Mouse (Mus musculus): ENCODE results near the gene Bnip3. TPM values are rescaled to one million over a fixed set of nuclear protein-coding genes. Genes with fewer than 3 reads are reported as not detected.
A peak's percentile ranks its signal among the peaks of the same experiment; 100 is the strongest.

Bnip3 gene
- 132 and 138 TPM in 2 replicates for polyA plus RNA-seq (2015; fragmentation: Nextera tagmentation; extraction: Ambion mirVana)

DNA sequence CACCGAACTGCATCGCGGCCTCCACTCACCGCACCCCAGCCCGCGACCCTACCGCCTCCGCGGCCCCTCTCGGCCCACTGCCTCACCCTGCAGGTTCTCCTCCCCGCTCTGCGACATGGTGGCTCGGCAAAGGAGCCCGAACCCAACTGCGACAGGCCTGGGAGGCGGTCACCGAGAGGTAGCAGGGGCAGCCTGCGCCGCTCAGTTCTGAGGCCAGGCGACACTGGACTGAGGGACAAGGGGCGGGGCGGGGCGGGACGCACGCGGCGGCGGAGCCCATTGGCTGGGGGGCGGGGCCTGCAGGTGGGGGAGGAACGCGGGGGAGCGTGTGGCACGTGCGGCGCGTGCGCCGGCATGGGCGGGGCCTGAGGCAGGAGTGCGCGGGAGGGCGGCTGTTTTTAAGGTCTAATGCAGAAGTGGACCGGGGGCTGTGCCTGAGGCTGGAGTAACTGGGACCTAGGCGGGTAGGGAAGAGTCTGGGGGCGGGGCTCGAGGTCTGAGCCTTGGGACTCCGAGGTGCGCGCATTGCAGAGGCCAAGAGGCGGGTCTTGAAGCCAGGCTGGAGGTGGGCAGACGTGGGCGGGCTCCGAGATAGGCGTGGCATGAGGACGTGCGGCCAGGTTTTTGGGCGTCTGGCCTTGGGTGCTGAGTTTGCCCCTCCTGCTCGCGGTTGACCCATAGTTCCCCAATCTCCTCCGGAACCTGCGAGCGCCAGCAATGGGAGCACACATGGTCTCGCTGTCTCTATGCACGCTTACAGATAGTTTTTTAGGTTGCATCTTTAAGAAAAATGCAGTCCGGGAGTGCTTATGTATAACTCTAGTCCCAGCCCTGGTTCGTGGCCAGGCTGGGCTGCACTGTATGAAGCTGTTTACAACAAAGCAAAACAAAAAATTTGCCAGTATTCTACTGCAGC lies at the start of gene Bnip3:
Gene Bnip3 (minus strand): TSS at position 243 of the 916 bp plus-strand sequence.
- H3K27ac ChIP-seq (ENCODE audit: low read length): peak within 1 kb of the TSS; percentile 71
- no peaks in the 10 kb centered on the region for H3K36me3 ChIP-seq (ENCODE audit: control insufficient read depth, insufficient read depth, low read length)
- no peaks in the 10 kb centered on the region for H3K27me3 ChIP-seq (ENCODE audit: control insufficient read depth, insufficient read depth, low read length)
- peaks cover 26% of the 10 kb centered on the region for H3K4me1 ChIP-seq (ENCODE audit: control insufficient read depth, insufficient read depth, low read length)
- 1% methylated on average over 55 of the region's 66 CpGs for WGBS
- no peaks in the 10 kb centered on the region for H3K9me3 ChIP-seq (replicated peaks; ENCODE audit: control insufficient read depth, low read length)
- H3K4me3 ChIP-seq (replicated peaks; ENCODE audit: low read length): peak within 1 kb of the TSS; percentile 63
- peak; percentile 94 for ATAC-seq (ENCODE audit: insufficient read depth, low FRiP score)
- H3K9ac ChIP-seq (ENCODE audit: low read length): peak within 1 kb of the TSS; percentile 75
- peak within 1 kb of the TSS; percentile 76 for H3K4me2 ChIP-seq (ENCODE audit: low read depth, low read length)

DNA sequence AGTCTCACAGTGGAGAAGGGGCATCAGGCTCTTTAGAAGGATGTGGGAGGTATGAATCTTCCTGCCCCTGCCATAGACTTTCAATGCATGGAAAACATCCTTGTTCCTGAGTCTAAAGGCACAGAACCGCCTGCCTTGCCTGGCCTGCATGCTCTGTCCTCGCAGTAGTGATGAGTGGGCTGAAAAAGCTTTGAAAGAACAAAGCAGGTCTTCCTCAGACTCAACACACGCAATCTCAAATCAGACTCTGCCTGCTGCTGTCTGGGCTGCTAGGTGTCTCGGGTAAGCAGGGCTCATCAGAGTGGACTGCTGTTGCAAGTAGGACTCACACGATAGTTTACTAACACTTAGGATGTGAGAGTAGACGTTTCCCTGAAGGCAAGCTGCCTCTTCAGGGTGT lies 47.8 kb upstream of the Bnip3 start:
- no peak overlapping the region for H3K9ac ChIP-seq (ENCODE audit: low read length)
- WGBS: 71% methylated on average over 6 of the region's 6 CpGs

DNA sequence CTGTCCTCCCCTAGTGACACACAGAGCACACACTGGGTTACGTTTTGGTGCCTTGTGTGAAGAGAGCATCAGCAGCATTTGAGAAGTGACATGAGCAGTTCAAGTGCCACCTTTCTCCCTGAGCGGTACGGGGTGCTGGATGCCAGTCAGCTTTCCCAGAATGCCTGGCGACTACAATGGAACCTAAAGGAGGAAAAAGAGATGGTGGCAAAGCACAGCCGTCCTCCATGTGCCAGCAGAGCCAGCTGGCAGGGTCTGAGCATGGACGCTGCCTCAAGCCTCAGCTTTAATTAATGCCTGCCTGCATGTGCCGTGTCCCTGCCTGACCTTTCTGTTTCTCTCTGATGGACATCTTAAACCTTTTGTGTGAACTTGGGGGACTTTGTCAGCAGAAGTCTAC lies 46.5 kb upstream of the Bnip3 start:
- Histone ChIP-seq H3K4me2 (ENCODE audit: low read depth, low read length) (no peak overlapping the region), H3K27me3 (ENCODE audit: control insufficient read depth, insufficient read depth, low read length) (no peaks in the 10 kb centered on the region), H3K9ac (ENCODE audit: low read length) (no peak overlapping the region), H3K27ac (ENCODE audit: low read length) (no peak overlapping the region), H3K36me3 (ENCODE audit: control insufficient read depth, insufficient read depth, low read length) (no peaks in the 10 kb centered on the region), H3K9me3 (replicated peaks; ENCODE audit: control insufficient read depth, low read length) (no peaks in the 10 kb centered on the region), H3K4me1 (ENCODE audit: control insufficient read depth, insufficient read depth, low read length) (no peaks in the 10 kb centered on the region), H3K4me3 (replicated peaks; ENCODE audit: low read length) (no peak overlapping the region)
- WGBS: 80% methylated on average over 7 of the region's 7 CpGs
- no peak for ATAC-seq (ENCODE audit: insufficient read depth, low FRiP score)

More for the DNA sequence above, 47.8 kb upstream of the Bnip3 start:
- H3K27me3 ChIP-seq (ENCODE audit: control insufficient read depth, insufficient read depth, low read length): no peaks in the 10 kb centered on the region
- no peaks in the 10 kb centered on the region for H3K4me1 ChIP-seq (ENCODE audit: control insufficient read depth, insufficient read depth, low read length)
- H3K4me2 ChIP-seq (ENCODE audit: low read depth, low read length): no peak overlapping the region
- no peak overlapping the region for H3K27ac ChIP-seq (ENCODE audit: low read length)
- H3K4me3 ChIP-seq (replicated peaks; ENCODE audit: low read length): no peak overlapping the region
- no peak for ATAC-seq (ENCODE audit: insufficient read depth, low FRiP score)
- no peaks in the 10 kb centered on the region for H3K9me3 ChIP-seq (replicated peaks; ENCODE audit: control insufficient read depth, low read length)
- H3K36me3 ChIP-seq (ENCODE audit: control insufficient read depth, insufficient read depth, low read length): no peaks in the 10 kb centered on the region

DNA sequence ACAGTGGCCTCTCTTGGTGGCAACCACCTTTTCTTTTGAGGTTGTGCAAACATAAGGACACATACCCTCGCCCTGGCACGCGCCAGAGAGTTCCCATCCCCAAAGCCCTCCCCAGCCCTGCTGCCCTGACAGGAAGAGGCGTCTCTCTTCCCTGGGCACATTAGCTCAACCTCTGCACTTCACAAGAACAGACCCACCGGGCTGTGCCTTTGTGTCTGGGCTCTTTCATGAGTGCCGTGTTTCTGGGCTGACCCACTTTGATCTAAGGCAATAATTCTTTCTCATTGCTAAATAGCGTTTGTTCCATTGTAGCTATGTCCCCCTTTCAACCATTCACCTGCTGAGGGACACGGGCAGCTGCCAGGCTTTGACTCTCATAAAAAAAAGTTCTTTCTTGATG lies 39.0 kb upstream of the Bnip3 start:
- 56% methylated on average over 8 of the region's 8 CpGs for WGBS
- Histone ChIP-seq H3K36me3 (ENCODE audit: control insufficient read depth, insufficient read depth, low read length) (no peaks in the 10 kb centered on the region), H3K4me2 (ENCODE audit: low read depth, low read length) (no peak overlapping the region), H3K9ac (ENCODE audit: low read length) (no peak overlapping the region), H3K4me3 (replicated peaks; ENCODE audit: low read length) (no peak overlapping the region), H3K4me1 (ENCODE audit: control insufficient read depth, insufficient read depth, low read length) (no peaks in the 10 kb centered on the region), H3K27ac (ENCODE audit: low read length) (no peak overlapping the region), H3K9me3 (replicated peaks; ENCODE audit: control insufficient read depth, low read length) (no peaks in the 10 kb centered on the region), H3K27me3 (ENCODE audit: control insufficient read depth, insufficient read depth, low read length) (peaks cover 8% of the 10 kb centered on the region)
- no peak for ATAC-seq (ENCODE audit: insufficient read depth, low FRiP score)

DNA sequence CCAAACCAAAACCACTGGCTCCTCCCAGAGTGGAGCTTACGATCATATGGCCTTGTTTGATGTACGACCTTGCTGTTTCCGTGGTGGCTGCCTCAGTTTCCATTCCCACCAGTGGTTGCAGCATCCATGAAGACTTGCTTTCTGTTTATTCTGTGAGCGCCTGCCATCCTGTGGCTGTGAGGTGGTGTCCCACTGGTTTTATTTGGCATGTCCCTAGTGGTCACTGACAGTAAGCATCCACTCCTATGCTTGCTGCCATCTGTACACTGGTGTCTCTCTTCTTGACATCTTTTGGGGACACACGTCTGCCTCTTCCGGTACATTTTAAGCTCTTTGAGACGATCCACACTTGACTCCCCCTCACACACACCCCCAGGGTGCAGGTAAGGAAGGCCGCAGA lies 38.4 kb upstream of the Bnip3 start:
- Histone ChIP-seq H3K4me2 (ENCODE audit: low read depth, low read length) (no peak overlapping the region), H3K27ac (ENCODE audit: low read length) (no peak overlapping the region), H3K9me3 (replicated peaks; ENCODE audit: control insufficient read depth, low read length) (no peaks in the 10 kb centered on the region), H3K4me1 (ENCODE audit: control insufficient read depth, insufficient read depth, low read length) (no peaks in the 10 kb centered on the region), H3K27me3 (ENCODE audit: control insufficient read depth, insufficient read depth, low read length) (peaks cover 9% of the 10 kb centered on the region), H3K36me3 (ENCODE audit: control insufficient read depth, insufficient read depth, low read length) (no peaks in the 10 kb centered on the region), H3K4me3 (replicated peaks; ENCODE audit: low read length) (no peak overlapping the region), H3K9ac (ENCODE audit: low read length) (no peak overlapping the region)
- WGBS: 87% methylated on average over 8 of the region's 8 CpGs
- no peak for ATAC-seq (ENCODE audit: insufficient read depth, low FRiP score)

DNA sequence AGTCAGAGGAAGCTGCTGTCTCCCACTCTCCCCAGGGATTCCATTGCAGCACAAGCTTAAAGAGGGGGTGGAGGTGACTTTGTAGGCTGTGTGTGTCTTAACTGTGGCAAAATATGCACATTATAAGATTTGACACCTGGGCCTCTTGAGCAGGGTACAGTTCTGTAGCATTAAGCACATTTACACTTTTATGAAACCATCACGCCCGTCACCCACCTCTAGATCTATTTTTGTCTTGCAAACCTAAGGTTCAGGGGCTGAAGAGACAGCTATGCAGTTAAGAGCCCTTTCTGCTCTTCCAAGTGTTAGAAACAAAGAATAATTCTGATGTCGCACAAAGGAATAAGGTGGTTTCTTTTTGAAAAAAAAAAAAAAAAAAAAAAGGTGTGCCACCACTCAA lies 36.3 kb upstream of the Bnip3 start:
- H3K9ac ChIP-seq (ENCODE audit: low read length): no peak overlapping the region
- H3K4me1 ChIP-seq (ENCODE audit: control insufficient read depth, insufficient read depth, low read length): 0 out of 2 replicates have a peak, but pooled peaks cover 6% of the 10 kb centered on the region
- H3K4me2 ChIP-seq (ENCODE audit: low read depth, low read length): no peak overlapping the region
- peaks cover 30% of the 10 kb centered on the region for H3K27me3 ChIP-seq (ENCODE audit: control insufficient read depth, insufficient read depth, low read length)
- no peaks in the 10 kb centered on the region for H3K36me3 ChIP-seq (ENCODE audit: control insufficient read depth, insufficient read depth, low read length)
- H3K9me3 ChIP-seq (replicated peaks; ENCODE audit: control insufficient read depth, low read length): no peaks in the 10 kb centered on the region
- no peak for ATAC-seq (ENCODE audit: insufficient read depth, low FRiP score)
- 50% methylated on average over 3 of the region's 3 CpGs for WGBS
- no peak overlapping the region for H3K4me3 ChIP-seq (replicated peaks; ENCODE audit: low read length)
- no peak overlapping the region for H3K27ac ChIP-seq (ENCODE audit: low read length)

DNA sequence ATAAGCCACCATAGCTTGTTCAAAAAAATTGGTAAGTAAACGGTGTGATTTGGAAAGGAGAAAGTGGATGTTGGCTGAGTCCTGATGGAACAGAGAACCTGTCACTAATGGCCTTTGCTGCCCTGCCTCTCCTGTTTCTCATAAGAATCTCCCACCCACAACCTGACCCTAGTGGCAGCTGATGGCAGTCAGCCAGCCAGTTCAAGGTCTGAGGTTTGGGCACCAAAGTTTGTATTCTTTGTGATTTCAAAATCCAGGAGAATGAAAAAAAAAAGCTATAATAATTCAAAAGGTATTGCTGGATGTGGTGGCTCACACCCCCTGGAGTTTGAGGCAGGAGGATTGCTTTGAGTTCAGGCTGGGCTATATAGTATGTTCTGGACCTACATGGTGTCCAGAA lies 33.0 kb upstream of the Bnip3 start:
- ATAC-seq (ENCODE audit: insufficient read depth, low FRiP score): no peak
- peaks cover 47% of the 10 kb centered on the region for H3K27me3 ChIP-seq (ENCODE audit: control insufficient read depth, insufficient read depth, low read length)
- 75% methylated on average over 1 of the region's 1 CpGs for WGBS

DNA sequence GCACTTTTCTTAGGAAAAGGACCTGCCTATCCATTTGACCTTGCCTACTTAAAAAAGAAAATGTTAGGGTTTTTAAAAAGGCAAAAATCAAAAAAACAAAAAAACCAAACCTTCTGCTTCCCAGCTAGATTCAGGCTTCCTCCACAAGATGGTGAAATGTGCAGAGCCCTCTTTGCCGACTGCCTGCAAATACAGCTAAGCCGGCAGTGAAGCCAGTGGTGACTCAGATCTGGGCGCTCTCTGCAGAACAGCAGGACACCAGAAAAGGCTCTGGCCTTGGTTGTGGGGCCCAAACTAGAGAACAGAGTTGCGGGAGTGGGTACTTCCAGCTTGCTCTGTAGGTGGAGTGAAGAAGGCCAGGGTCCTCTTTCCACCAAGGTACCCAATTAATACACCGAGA lies 32.3 kb upstream of the Bnip3 start:
- Histone ChIP-seq H3K4me2 (ENCODE audit: low read depth, low read length) (no peak overlapping the region), H3K36me3 (ENCODE audit: control insufficient read depth, insufficient read depth, low read length) (no peaks in the 10 kb centered on the region), H3K9ac (ENCODE audit: low read length) (no peak overlapping the region), H3K9me3 (replicated peaks; ENCODE audit: control insufficient read depth, low read length) (no peaks in the 10 kb centered on the region), H3K27ac (ENCODE audit: low read length) (no peak overlapping the region), H3K27me3 (ENCODE audit: control insufficient read depth, insufficient read depth, low read length) (peaks cover 47% of the 10 kb centered on the region), H3K4me1 (ENCODE audit: control insufficient read depth, insufficient read depth, low read length) (0 out of 2 replicates have a peak, but pooled peaks cover 6% of the 10 kb centered on the region), H3K4me3 (replicated peaks; ENCODE audit: low read length) (no peak overlapping the region; the same call in 1 of the 2 replicates)
- 30% methylated on average over 5 of the region's 5 CpGs for WGBS
- ATAC-seq (ENCODE audit: insufficient read depth, low FRiP score): no peak

More for the DNA sequence above, 33.0 kb upstream of the Bnip3 start:
- Histone ChIP-seq H3K9me3 (replicated peaks; ENCODE audit: control insufficient read depth, low read length) (no peaks in the 10 kb centered on the region), H3K4me3 (replicated peaks; ENCODE audit: low read length) (no peak overlapping the region), H3K9ac (ENCODE audit: low read length) (no peak overlapping the region), H3K4me1 (ENCODE audit: control insufficient read depth, insufficient read depth, low read length) (0 out of 2 replicates have a peak, but pooled peaks cover 6% of the 10 kb centered on the region), H3K36me3 (ENCODE audit: control insufficient read depth, insufficient read depth, low read length) (no peaks in the 10 kb centered on the region), H3K27ac (ENCODE audit: low read length) (no peak overlapping the region), H3K4me2 (ENCODE audit: low read depth, low read length) (no peak overlapping the region)

All from stomach, embryonic 16.5 days (tissue).